Mouse (Mus musculus): ENCODE results near the gene Cdc7.

GRCm38 (mm10) chr5:107020366-107020765, 56.2 kb downstream of the Cdc7 start:
- no peak for TF ChIP-seq EP300 (IDR thresholded peaks at IDR 0.05; ENCODE audit: low read depth)
- no peak for TF ChIP-seq CTCF (IDR thresholded peaks at IDR 0.05; ENCODE audit: low read depth)

Data from heart, postnatal 0 days (tissue).